Mouse (Mus musculus): ENCODE measurements around the gene Ppp1r35.

- TF ChIP-seq CTCF (IDR thresholded peaks at IDR 0.05; ENCODE audit: borderline replicate concordance, control insufficient read depth, extremely low read depth, insufficient read depth, low read length, poor library complexity) (no peak), POLR2A (IDR thresholded peaks at IDR 0.05; ENCODE audit: control insufficient read depth, extremely low read depth, insufficient read depth, low read length, poor library complexity) (no peak)
These were observed 22.5 kb upstream of the Ppp1r35 start for GRCm38 (mm10) chr5:137756106-137756505.

Data from thymus, adult 2 months (tissue).